Mouse (Mus musculus) 3T3-L1 (cell line): ENCODE results near the gene Ptch1.

Experiments used
- DNase-seq: peaks from one replicate; pipeline ENCODE4 v3.0.0-alpha.2; 2015; ENCODE audit warnings: low read depth, low spot score

The Ptch1 gene

DNA sequence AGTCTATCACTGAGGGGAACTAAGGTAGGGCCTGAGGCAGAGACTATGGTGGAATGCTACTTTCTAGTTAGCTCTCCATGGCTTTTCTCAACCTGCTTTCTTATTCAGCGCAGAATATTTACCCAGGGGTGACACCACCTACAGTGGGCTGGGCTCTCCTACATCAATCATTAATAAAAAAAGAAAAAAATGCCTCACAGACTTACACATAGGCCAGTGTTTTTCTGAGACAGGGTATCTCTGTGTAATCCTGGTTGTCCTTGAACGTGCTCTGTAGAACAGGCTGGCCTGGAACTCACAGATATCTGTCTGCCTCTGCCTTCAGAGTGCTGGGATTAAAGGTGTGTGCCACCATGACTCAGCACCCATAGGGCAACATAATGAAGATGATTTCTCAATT is 73.9 kb downstream of the Ptch1 start:
- DNase-seq: no peak

DNA sequence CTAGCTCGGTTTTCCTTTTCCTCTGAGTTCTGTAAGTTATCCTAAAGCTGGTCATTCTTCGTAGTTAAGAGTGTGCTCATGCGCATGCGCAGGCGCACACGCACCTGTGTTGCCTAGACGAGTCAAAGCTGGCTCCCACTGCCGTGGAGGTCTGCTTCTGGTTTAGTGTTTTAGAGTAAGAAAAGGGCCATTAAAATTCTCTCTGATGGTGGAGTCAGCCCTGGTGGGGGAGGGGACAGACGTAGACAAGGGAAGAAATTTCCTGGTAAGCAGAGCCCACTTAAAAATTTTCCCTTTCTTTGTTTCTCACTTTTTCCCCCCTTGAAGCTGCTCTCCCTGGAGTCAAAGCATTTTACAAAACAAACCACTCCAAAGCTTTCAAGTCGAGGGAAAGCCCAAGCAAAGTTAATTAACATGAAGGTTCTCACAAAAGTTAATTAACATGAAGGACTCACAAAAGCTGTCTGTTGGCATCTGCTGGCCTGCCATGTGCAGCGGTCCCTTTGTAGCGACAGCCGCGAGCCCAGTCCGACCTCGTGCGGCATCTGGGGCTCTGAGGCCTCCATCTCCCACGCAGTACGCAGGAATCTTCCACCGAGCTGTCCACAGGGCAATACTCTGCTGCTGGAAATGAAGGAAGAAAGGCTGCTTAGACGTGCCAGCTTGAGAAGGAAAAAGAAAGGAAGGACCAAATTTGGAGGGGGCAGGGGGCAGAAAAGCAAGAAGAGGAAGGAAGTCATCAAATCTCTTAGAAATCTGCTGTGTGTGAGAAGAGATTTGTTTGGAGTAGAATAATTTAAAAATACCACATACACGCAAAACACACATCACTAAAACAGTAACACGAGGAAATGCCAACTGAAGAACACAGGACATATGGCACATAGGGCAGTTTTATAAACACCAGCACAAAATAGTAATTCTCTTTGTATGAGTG is 76.5 kb downstream of the Ptch1 start, which contains the start of gene Fancc:
Gene Fancc, minus strand, starts transcription at position 633 of the 937 bp plus-strand sequence.
- DNase-seq: no peak

DNA sequence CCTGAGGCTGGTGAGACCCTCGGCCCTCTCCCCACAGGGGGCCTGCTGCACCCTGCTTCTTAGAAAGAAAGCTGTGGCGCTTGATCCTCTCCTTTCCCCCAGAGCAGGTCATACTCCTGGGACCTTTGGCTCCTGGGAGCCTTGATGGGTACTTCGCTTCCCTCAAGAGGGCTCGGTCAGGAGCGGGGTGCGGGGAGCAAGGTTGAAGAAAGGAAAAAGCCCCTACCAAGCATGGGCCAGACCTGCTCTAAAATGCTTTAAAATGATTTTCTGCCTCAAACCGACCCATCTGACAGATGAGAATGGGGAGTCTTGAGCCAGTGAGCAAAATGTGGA is 85.7 kb downstream of the Ptch1 start:
- no peak for DNase-seq

DNA sequence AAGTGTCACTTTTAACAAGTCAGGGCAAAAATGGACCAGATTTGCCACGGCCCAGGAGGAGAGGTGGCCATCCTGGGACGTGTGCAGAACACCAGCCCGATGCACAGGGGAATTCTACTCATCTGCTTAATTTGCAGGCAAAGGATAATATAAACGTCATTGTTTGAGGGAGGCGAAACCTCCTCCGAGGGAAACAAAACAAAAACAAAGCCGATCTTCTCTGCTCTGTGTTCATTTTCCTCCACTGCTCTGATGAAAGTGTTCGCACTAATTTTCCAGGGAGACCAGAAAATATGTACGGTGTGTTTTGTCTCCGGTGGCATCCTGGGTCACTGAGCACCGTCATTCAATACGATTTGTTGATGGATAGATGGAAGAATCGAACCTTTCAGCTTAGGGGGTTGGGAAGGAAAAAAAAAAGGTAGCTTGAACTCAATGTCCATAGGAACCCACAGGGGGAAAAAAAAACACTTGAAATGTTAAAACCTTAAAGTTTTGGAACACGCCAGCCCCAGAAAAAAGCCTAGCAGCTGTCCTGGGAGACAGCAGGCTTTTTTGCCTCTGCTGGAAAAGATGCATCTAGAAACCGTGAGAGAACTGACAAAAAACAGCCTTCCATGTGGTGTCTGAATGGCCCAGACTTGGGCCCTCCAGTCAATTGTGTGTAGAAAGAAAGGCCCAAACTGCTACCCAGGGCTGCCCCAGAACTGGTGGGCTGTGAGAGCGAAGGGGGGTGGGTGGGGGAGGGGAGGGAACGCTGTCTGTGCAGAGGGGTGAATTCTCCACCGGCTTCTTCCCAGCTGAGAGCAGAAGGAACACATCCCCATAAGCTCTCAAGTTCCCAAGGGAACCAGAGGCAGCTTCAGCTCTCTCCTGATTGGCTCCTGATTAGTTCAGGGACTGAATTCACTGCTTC is 86.3 kb downstream of the Ptch1 start:
- DNase-seq: no peak

DNA sequence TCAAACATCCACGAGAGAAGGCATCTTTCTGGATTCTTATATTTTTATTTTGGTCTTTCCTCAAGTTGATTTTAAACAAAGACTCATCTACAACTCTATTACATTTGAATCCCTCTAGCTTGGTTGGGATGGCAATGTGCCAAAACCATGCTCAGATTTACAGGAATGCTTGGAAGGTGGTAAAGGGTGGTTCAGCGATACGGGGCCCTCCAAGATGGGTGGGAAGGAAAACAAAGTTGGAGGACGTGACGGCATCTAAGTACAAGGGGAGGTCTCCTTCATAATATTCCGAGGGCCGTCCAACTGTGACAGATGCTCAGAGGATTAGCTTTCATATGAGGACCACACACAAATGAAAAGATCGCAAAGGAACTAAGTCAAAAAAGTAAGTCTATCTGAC is 98.0 kb downstream of the Ptch1 start:
- no peak for DNase-seq
